Mouse (Mus musculus) embryonic stem cell, embryonic (primary cell): ENCODE measurements at regions not wholly inside any gene's neighbourhood (a gene's known extent, or its start where the extent isn't known, plus 50 kb on each side); places are given as distances from the start of the nearest gene placed in this dataset.

Experiments
- CTCF ChIA-PET, 4 experiments: fragments of 300-600 bp in 2 of 4; fragments of 350-600 bp in 2 of 4; sonication (Branson Sonifier 250); formaldehyde crosslinking; loops; one replicate each; lab custom pipeline; 2022; ENCODE audit warnings: inconsistent platforms in 2 of 4; lab: Charles Lee
- POLR2A ChIA-PET, 4 experiments: fragments of 300-600 bp in 2 of 4; fragments of 350-600 bp in 2 of 4; sonication (Branson Sonifier 250); formaldehyde crosslinking; loops; one replicate each; lab custom pipeline; 2022; ENCODE audit warnings: antibody characterized with exemption in 4 of 4, inconsistent platforms in 1 of 4; lab: Charles Lee

DNA sequence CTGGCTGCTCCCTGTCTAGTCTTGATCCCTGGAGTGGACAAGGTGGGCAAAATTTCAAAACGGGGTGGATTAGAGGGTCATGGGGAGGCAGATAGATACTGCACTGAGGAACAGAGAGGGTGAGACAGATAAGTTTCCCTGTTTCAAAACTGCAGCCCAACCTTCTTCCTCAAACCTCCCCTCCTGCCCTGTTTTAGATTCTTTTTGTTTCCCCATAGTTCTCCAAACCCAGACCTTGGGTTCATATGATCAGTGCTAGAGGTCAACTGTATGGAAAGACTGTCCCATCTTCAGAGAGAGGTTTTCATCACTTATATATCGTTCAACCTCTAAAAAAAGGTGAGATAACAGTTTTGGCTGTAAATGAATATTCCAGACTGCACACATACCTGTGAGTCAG lies 152.1 kb upstream of the Spdye4c start:
- POLR2A ChIA-PET = no interaction called here
- CTCF ChIA-PET = interaction anchor here in 1 of 4 experiments (0.6 kb wide), 1 partner anchor 30 kb away, joined by 6 read pairs; no protein-coding TSS in a partner anchor

- ChIA-PET POLR2A (no interaction called here), CTCF (interaction anchor here in 2 of 4 experiments (0.6 to 2.8 kb wide), 2 partner anchors 21 to 300 kb away, joined by 5 to 6 read pairs; no protein-coding TSS in a partner anchor)
These were observed 146.4 kb upstream of the Spdye4c start for GRCm38 (mm10) chr2:128444599-128445011.

DNA sequence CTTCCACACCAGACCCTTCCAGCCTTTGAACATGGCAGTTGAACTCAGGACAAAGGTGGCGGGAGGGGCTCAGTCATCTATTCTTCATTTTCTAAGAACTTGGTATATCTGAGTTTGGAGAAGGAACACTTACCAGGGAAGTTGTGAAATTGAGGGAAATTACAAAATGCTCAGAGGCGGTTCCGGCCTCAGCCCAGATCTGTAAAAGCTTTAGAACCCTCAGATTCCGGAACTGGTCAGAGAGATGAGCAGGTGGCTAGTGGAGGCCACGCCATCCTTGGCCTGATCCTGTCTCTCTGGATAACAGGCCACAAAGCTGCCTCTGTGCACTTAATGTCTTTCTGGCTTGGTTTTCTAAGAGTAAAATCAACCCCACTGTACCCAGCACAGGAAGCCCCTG lies 145.6 kb upstream of the Spdye4c start:
- POLR2A ChIA-PET = no interaction called here
- CTCF ChIA-PET = no interaction called here

DNA sequence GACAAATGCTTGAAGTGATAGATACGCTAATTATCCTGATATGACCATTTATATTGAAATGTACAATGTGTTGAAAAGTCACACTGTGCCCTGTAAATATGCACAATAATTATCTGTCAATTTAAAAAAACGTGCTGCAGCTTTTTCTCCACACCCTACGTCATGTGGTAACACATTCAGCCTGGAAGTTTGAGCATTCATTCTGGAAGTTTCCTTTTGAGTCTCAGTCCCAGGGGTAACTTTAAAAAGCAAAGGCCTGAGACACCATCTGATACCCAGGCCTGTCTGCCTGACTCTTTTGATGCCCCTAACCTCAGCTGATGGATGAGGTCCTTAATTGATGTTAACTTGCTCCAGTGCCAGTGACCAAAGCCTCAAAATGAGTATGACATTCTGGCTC lies 141.7 kb upstream of the Spdye4c start:
- POLR2A ChIA-PET = no interaction called here
- CTCF ChIA-PET = no interaction called here

GRCm38 (mm10) chr2:128450045-128450444 lies 141.0 kb upstream of the Spdye4c start:
- POLR2A ChIA-PET = no interaction called here
- CTCF ChIA-PET = no interaction called here

DNA sequence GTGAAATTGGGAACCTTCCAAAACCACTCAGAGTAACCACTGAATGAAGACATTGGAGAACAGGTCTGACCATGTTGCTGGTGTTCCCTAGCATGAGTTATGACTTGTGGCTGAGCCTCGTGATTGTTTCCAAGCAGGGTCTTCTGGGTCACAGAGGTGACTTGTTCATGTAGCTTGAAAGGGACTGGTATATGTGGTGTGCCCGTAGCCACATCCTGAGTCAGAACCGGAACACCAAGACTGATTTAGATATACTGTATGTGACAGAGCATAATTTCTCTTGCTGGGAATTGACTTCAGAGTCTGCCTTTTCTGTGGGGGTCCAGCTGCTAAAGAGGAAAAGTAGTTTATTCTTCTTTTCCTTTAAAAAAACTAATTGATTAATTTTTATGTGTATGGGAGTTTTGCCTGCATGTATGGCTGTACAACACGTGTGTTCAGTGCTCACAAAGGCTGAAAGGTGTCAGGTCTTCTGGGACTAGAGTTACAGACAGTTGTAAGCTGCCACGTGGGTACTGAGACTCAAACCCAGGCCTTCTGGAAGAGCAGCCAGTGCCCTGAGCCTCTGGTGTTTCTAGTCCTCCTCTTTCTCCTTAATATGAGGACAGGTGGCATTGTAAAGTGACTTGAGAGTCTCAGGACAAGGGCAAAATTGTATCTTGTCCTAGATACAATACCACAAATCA lies 139.3 kb upstream of the Spdye4c start:
- ChIA-PET POLR2A (no interaction called here), CTCF (no interaction called here)

DNA sequence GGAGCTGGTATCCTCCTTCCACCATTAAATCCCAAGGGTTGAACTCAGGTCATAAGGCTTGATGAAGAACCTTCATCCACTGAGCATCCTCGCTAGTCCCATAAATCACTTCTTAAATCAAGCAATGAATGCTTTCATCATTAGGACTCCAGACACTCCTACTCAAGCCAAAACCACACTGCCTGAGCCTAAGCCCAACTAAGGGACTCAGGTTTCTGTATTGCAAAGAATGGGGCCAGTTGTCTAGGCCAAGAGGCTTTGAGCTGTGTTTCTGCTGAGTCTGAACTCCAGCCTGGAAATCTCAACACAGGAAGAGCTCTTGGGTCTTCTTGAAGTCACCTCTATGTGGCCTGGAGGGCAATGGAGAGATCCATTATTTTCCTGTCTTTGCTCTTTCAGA lies 138.4 kb upstream of the Spdye4c start:
- ChIA-PET CTCF (interaction anchor here in 1 of 4 experiments (0.5 kb wide), 1 partner anchor 116 kb away, joined by 4 read pairs; no protein-coding TSS in a partner anchor), POLR2A (no interaction called here)

DNA sequence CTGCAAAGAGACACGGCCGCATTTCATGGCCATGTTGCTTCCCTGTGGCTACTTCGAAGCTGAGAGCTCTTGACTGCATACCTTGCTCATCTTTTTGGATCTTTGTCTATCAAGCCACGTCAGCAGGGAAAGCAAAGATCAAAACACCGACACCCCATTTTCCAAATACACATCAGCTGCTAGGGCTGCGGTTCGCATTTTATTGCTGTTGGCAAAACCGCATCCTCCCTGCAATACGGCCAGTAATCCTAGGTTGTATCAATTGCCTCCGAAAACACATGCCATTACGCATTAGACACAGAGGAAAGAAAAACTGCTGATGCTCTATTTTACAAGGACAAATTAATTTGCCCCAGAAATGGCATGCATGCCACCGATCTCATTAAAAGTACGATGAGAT lies 136.5 kb upstream of the Spdye4c start:
- ChIA-PET POLR2A (interaction anchor here in 1 of 4 experiments (0.6 kb wide), 1 partner anchor 187 kb away, joined by 3 read pairs; no protein-coding TSS in a partner anchor), CTCF (no interaction called here)

DNA sequence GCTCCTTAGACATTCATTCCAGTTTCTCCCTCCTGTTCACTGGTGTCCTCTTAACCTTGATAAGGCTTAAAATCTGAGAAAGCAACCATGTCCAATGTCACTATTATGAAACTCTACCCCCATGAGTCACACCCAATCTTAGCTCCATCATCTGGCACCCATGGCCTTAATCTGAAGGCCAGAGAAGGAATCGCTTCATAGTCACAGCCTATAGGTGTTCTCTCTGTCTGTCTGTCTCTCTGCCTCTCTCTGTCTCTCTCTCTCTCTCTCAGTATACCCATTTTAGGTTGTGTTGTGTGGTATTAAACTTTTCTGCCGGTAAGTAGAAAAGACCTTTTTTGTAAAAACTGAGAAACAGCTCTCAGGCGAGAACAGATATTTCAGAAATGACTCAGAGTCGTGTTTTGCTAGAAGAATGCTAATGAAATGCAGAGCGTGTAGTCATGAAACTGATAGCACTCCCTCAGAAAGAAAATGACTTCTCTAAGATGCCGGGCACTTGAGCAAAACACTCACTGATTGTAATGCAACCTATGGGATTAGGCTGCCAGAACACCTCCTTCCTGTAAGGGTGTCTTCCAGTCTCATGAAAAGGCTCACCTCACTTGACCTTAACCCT lies 133.3 kb upstream of the Spdye4c start:
- CTCF ChIA-PET = interaction anchor here in 1 of 4 experiments (1.3 kb wide), 1 partner anchor 45 kb away, joined by 3 read pairs; no protein-coding TSS in a partner anchor
- POLR2A ChIA-PET = interaction anchor here in 1 of 4 experiments (1.1 to 2.0 kb wide), 2 partner anchors 9 to 24 kb away, joined by 3 to 5 read pairs; no protein-coding TSS in a partner anchor

DNA sequence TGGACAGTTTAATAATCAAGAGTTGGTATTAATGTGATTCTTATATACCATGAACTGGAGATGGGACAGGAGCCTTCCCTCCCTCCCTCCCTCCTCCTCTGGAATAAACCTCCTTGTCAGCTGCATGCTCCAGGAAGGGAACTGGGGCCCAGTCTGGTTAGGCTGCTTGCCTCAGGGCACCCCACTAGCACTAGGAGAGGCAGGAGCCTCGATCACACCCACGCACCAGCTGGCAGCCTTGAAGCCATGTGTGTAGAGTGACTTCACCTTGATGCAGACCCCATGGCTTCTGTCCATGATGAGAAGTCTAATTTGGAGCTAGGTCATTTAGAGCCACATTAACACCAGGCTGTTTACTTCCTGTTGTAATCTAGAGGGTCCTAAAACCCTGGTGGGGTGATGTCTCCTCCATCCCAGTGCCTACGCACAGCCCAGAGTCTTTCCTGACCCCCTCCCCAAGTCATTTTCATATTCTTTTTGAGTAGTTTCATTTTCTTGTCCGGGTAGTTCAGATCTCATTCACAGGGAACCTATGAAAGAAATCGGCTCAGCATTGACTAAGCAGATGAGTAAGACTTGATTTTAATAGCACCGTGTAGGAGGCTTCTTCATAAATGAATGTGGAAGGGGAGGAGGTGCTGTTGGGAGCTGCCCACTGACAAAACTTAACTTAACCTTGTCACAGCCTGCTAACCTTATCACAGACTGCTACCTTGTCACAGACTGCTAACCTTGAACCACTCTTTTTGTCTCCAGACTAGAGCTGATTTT lies 125.6 kb upstream of the Spdye4c start:
- ChIA-PET POLR2A (interaction anchor here in 1 of 4 experiments (0.7 kb wide), 1 partner anchor 101 kb away, joined by 3 read pairs; no protein-coding TSS in a partner anchor), CTCF (interaction anchor here in 1 of 4 experiments (1.4 kb wide), 1 partner anchor 42 kb away, joined by 4 read pairs; no protein-coding TSS in a partner anchor)

DNA sequence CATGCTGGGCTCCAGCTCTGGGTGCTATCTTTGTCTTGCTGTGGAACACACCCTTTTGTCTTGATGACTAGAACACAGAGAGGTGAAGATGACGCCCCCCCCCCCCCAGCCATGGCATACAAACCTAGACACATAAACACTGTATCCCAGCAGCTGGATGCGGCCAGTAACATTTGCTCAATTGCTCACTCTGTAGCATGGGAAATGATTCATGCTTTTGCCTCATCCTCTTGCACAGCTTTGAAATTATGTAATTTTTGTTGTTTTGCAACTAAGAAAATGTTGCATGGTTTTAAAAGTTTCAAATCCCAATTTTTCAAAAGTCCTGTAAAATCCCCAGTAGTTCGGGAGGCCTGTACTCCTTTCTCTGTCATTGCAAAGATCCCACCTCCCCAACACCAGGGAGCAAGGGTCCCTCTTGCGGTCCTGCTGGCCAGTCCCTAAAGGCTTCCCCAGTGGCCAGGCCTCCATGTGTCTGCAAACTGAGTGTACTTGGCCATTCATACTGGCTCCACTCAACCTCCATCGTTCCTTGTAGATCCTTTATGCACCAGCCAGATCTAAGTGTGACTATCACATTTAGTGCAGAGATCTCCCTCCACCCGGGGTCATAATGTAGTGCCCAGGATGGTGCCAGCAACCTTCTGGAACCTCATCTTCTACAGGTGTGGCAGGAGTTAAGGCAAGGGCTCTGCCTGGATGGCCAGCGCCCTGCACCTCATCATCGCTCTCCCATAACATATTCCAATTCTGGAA lies 123.3 kb upstream of the Spdye4c start:
- POLR2A ChIA-PET = interaction anchor here in 2 of 4 experiments (0.7 to 1.4 kb wide), 2 partner anchors 10 to 394 kb away, joined by 3 to 5 read pairs; no protein-coding TSS in a partner anchor
- CTCF ChIA-PET = interaction anchor here in 1 of 4 experiments (0.7 kb wide), 2 partner anchors 44 to 64 kb away, joined by 5 to 6 read pairs; no protein-coding TSS in a partner anchor

DNA sequence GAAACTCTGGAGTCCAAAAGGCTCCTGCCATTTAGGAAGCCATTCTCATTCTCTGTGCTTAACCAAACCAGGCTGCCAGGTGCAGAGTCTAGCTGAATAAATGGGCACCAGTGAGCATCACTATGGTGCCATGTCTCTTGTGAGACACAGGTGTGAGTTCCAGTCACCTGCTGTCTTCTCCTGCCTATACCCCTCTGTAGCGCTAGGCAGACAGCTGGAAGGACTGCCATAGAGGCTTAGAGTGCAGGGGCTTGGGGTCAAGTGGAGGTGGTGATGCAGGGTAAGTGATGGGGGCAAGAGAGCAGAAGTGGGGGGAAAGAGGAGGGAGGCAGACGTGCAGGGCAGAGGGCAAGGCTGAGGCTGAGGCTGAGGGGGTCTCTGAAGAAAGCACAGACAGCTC lies 122.7 kb upstream of the Spdye4c start:
- ChIA-PET POLR2A (interaction anchor here in 1 of 4 experiments (0.7 kb wide), 1 partner anchor 395 kb away, joined by 3 read pairs; no protein-coding TSS in a partner anchor), CTCF (no interaction called here)

DNA sequence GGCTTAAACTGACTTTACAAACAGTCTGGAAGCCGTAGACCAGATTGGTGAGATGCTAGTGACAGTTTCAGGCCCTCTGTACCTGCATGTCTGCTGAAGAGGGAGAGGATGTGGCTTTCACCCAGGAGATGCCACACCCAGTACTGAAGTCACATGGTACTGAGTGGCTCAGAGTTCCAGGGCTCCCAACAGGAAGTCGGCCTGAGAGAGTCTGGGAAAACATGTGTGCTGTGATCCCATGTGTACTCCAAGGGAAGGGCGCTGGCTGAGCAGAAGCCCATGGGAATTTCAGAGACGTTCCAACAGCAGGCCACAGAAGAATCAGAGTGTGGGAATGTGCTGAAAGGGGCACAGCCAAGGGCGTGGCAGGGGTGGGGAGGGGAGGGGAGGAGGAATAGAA lies 120.7 kb upstream of the Spdye4c start:
- ChIA-PET POLR2A (no interaction called here), CTCF (interaction anchor here in 1 of 4 experiments (0.6 to 0.7 kb wide), 2 partner anchors 566 to 573 kb away, joined by 4 to 9 read pairs; no protein-coding TSS in a partner anchor)

DNA sequence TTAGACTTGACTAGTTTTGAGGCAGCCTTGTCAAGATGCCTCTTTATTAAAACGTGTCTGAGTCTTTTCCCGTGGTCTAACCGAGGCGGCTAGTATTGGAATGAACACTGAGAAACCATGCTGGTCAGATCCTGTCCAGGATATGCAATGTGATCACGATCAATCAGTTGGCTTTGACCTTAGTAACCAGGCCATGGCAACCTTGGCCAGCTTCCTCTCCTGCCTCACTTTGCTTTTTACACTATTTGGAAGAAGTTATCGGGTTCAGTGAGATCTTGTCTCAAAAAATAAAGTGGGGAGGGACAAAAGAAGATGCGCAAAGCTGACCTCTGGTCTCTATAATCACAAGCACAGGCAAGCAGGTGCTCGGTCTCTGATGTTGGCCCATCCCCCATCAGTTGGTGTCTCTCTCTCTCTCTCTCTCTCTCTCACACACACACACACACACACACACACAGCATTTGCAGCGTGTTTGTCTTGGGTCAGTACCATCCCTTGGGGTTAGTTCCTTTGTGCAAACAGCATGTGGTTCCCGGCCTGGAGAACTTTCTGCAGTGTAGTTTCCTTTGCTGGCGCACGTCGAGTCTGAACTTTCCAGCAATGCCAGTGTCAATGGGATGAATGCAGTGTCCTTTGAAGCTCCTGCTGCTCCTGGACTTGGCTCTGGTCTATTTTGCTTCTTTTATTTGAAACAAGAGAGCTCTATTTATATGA lies 117.6 kb upstream of the Spdye4c start:
- ChIA-PET CTCF (no interaction called here), POLR2A (interaction anchor here in 1 of 4 experiments (0.6 kb wide), 1 partner anchor 22 kb away, joined by 3 read pairs; no protein-coding TSS in a partner anchor)

DNA sequence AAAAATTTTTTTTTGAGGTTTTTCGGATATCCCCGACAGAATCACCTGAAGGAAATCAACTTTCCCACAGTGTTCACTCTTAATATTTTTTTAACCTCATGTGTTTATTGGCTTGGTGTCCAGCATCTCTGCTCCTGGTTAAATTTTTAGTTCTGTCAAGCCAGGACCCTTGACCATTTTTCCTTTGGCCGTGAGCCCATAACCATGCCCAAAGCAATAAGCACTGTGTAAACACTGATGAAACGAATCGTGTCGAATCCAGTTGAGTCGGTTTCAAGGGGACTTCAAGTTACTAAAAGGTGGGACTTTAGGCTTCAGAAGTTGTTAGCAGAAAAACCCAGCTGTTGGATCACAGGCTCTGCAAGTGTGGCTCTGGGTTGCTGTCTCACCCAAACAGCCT lies 117.0 kb upstream of the Spdye4c start:
- CTCF ChIA-PET = no interaction called here
- POLR2A ChIA-PET = no interaction called here

GRCm38 (mm10) chr2:128477242-128477641 lies 113.8 kb upstream of the Spdye4c start:
- CTCF ChIA-PET = interaction anchor here in 2 of 4 experiments (1.3 to 1.4 kb wide), 3 partner anchors 49 to 632 kb away, joined by 3 to 4 read pairs (median 3); no protein-coding TSS in a partner anchor
- POLR2A ChIA-PET = no interaction called here

- ChIA-PET CTCF (interaction anchor here in 1 of 4 experiments (0.6 kb wide), 1 partner anchor 16 kb away, joined by 7 read pairs; no protein-coding TSS in a partner anchor), POLR2A (no interaction called here)
These were observed 99.7 kb upstream of the Spdye4c start for GRCm38 (mm10) chr2:128491217-128491877.
